Mouse (Mus musculus): ENCODE results near the gene Lect2. TPM values are rescaled to one million over a fixed set of nuclear protein-coding genes. Genes with fewer than 3 reads are reported as not detected.

Lect2 gene
- polyA plus RNA-seq, 1 experiment from 2014 or later, result not detected

- H3K27me3 ChIP-seq, result no peaks in the 10 kb centered on the region
- 69% methylated on average over 3 of the region's 3 CpGs for WGBS
- no peak overlapping the region for H3K4me2 ChIP-seq (replicated peaks)
- peaks cover 4% of the 10 kb centered on the region; the same call in 1 of the 2 replicates for H3K9me3 ChIP-seq
- ATAC-seq (ENCODE audit: low FRiP score, low read depth), result no peak
- H3K27ac ChIP-seq, result no peak overlapping the region
- H3K36me3 ChIP-seq, result no peaks in the 10 kb centered on the region
- H3K4me3 ChIP-seq, result no peak overlapping the region
- no peaks in the 10 kb centered on the region for H3K4me1 ChIP-seq
- no peak overlapping the region for H3K9ac ChIP-seq
These were observed 48.2 kb downstream of the Lect2 start for GRCm38 (mm10) chr13:56500132-56500531.

GRCm38 (mm10) chr13:56494440-56494839 lies 53.9 kb downstream of the Lect2 start:
- H3K9me3 ChIP-seq, result peaks cover 11% of the 10 kb centered on the region; the same call in 1 of the 2 replicates
- H3K9ac ChIP-seq, result no peak overlapping the region
- no peak for ATAC-seq (ENCODE audit: low FRiP score, low read depth)
- H3K4me3 ChIP-seq, result no peak overlapping the region
- H3K4me1 ChIP-seq, result no peaks in the 10 kb centered on the region
- no peaks in the 10 kb centered on the region for H3K36me3 ChIP-seq
- H3K27ac ChIP-seq, result no peak overlapping the region
- no peaks in the 10 kb centered on the region for H3K27me3 ChIP-seq
- no peak overlapping the region for H3K4me2 ChIP-seq (replicated peaks)
- WGBS, result 71% methylated on average over 3 of the region's 3 CpGs

Other genes starting within 250 kb of the Lect2 start
- 0.10 and 0.13 TPM in 2 replicates for gene Gm3045, start 121.9 kb downstream of the Lect2 start, polyA plus RNA-seq (2015; fragmentation: Nextera tagmentation; extraction: Ambion mirVana)
- 0.28 and 0.33 TPM in 2 replicates for gene Slc25a48, start 110.1 kb downstream of the Lect2 start, polyA plus RNA-seq (2015; fragmentation: Nextera tagmentation; extraction: Ambion mirVana)
- not detected in 2 replicates for gene Il9, start 66.3 kb downstream of the Lect2 start, polyA plus RNA-seq (2015; fragmentation: Nextera tagmentation; extraction: Ambion mirVana)
- gene Fbxl21, start 26.0 kb downstream of the Lect2 start, polyA plus RNA-seq (2015; fragmentation: Nextera tagmentation; extraction: Ambion mirVana), result 3.0 and 3.6 TPM in 2 replicates
- gene Tgfbi, start 61.0 kb upstream of the Lect2 start, polyA plus RNA-seq (2015; fragmentation: Nextera tagmentation; extraction: Ambion mirVana), result 180 and 183 TPM in 2 replicates
- gene Smad5, start 154.5 kb upstream of the Lect2 start, polyA plus RNA-seq (2015; fragmentation: Nextera tagmentation; extraction: Ambion mirVana), result 37.3 and 41.2 TPM in 2 replicates
- 0.10 and 0.26 TPM in 2 replicates for gene Gm45623, start 205.3 kb upstream of the Lect2 start, polyA plus RNA-seq (2015; fragmentation: Nextera tagmentation; extraction: Ambion mirVana)

Measured in limb, embryonic 13.5 days (tissue).